Mouse (Mus musculus): ENCODE measurements around the gene Teddm3.
"Not testable (repeated sequence)": the region's sequence is repeated elsewhere in the genome, so short reads cannot be mapped to it uniquely, and the experiment has no call there.

Gene Teddm3

DNA sequence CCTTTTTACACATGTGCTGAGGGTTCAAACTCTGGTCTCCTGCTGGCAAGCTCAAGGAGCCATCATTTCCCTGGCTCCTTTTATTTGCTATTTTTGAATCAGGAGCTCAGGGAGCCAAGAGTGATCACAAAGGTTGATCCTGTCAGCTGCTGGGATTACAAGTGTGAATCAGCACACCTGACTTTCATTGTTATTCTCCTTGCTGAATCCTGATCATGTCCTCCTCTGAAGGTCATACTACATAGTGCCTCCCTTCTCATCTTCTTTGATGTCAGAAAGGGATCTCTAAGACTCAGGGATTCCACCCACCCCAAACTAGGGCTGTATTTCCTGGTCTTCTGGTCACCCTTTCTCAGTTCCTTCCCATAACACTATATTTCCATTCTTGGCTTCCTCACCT lies 3.9 kb downstream of the Teddm3 start:
- DNase-seq (ENCODE audit: low read depth, low spot score), result peak; percentile 61

DNA sequence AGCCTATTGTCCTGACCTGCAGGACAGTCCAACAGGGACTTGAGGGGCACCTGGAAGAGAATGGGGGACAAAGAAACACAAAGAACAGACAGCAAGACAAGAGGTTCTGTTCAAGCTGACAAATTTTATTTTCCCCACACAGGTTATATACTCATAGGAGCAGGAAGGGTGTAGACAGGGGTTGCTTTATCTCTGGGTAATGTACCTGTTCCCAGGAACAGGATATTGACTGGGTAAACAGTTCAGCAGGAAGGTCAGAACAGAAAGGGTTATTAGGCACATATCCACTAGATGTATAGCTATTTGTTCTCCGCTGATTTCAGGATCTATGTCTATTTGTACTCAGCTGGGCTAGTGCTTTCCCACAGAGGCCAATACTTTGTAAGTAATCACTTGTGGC lies 5.3 kb downstream of the Teddm3 start:
- not testable (repeated sequence) for DNase-seq (ENCODE audit: low read depth, low spot score)

DNA sequence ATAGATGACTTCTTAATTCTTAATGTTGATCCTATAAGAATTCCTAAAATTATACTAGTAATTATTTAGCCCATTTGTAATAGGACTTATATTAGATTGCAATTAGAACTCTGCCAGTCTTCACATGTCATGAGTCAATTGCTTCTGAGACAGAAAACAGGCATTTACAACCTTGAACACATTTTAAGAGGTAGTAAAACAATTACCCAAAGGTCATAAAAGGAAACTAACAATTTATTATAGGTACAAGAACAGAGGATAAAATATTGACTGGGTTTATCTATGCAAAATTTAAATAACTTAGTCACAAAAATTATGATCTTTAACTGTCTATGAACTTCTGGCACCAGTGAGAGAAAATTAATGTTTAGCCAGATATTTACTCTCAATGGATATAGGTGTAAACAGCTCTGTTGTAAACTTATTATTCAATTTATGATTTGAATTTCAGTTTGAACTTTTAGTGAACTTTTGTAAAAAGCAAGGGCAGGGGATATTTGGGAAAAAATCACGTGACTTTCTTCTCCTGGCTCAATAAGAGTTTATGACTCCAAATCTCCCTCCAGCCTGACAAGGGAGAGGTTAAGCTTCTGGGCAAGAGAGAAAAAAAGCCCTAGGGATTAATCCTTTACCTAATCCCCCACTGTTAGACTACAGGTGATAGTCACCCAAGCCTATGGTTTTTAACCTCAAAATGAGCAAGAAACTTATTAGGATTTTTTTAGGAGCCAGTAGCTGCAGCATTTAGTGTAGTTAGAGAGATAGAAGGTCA lies 17.3 kb downstream of the Teddm3 start:
- DNase-seq (ENCODE audit: low read depth, low spot score), result no peak

DNA sequence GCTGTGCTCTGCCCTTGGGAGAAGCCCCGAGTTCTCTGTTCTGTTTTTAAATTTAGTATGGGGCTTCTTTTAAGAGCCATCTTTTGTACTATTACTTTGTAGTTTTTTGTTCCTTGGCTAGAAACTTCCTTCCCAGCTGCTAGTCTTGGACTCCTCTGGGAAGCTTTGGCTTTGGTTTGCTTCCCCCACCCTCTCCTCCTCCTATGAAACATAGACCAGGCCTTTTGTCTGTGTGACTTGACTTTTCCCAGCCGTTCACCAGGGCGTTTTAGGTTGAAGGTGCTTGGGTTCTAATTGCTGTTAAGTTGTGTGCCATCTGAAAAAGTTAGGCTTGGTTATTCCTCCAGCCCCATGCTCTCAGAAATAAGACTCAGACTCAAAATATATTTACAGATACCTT lies 26.1 kb downstream of the Teddm3 start:
- not testable (repeated sequence) for DNase-seq (ENCODE audit: low read depth, low spot score)

DNA sequence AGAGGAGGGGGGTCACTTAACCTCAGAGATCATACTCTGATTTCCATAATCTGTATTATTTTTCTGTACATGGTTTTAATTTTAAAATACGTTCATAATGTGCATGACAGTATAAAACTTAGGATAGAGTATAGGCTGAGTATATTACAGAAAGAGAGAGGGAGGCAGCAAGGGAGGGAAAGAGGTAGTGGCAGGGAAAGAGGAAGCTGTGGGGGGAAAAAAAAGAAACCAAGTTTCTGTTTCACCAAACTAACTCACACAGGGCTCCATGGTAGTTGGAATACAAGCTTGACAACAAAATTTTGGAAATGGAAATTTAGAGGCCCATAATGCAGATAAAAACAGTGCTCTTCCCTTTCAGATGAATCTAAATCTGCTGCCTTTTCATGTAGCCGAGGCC lies 31.0 kb downstream of the Teddm3 start:
- DNase-seq (ENCODE audit: low read depth, low spot score), result not testable (repeated sequence)

DNA sequence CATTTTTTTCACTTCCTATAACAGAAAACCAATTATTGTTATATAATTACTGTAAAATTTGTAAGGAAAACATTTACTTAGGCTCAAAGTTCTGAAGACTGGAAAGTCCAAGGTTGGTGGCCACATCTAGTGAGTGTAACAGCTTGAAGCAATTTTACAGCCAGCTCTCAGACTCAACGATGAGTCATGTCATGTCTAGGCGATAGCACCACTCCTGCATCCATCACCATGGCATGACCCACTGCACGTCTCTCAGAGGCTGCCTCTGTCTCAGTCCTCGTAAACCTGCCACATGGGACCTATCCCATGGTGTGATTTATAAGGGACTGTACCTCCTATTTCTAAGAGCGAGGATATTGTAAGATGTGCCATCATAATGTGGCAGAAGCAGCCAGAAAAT lies 37.7 kb downstream of the Teddm3 start:
- no peak for DNase-seq (ENCODE audit: low read depth, low spot score)

DNA sequence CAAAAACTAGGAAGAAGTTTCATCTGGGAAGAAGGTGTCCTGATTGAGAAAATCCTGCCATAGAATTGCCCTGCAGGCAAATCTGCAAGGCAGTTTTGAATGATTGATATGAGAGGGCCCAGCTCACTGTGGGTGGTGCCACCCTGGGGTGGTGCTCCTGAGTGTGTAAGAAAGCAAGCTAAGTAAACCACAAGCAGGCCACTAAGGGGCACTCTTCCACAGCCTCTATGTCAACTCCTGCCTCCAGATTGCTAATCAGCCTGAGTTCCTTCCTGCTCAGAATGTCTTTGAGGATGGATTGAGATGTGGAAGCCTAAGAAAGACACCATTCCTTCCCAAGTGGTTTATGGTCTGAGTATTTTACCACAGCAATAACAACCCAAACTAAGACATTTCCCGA lies 44.3 kb downstream of the Teddm3 start:
- no peak for DNase-seq (ENCODE audit: low read depth, low spot score)

Data from ZHBTc4 (cell line).